In the genomic region with DNA sequence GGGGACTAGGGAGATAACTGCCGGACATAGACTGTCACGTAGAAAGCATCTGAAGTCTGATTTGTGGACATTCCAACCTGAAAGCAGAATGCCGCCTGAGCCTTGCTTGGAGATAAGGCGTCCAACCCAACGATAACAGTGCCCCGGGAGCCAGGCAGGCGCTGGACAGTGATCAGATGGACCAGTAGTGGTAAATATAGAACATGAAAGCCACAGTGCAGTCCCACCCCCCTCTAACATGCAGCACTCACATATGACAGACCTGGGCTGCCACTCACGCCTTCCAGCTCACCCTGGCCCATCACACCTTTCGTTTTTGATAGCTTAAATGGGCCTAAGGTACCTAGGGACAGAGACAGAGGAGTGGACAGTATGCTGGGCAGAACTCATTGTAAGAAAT, we compare ENCODE assay signal across 25 mouse cellular contexts. TPM values are rescaled to one million over a fixed set of nuclear protein-coding genes. Genes with fewer than 3 reads are reported as not detected.
"Had no signal": no experiment of that assay in that cellular context is flagged by ENCODE, and none has a peak within 500 bp of the region (broad histone marks: within the 10 kb centered on the region; RNA-seq: fewer than 3 reads in every experiment).

No protein-coding gene starts in this region.

- H3K4me1 ChIP-seq: limb, embryonic 12.5 days; limb, embryonic 15.5 days; liver, embryonic 13.5 days had no signal

- H3K4me3 ChIP-seq: limb, embryonic 12.5 days; limb, embryonic 15.5 days; liver, embryonic 13.5 days had no signal

- H3K4me2 ChIP-seq: limb, embryonic 12.5 days; limb, embryonic 15.5 days; liver, embryonic 13.5 days; midbrain, embryonic 11.5 days had no signal

- H3K9ac ChIP-seq: limb, embryonic 12.5 days; limb, embryonic 15.5 days; liver, embryonic 13.5 days had no signal

- H3K27ac ChIP-seq: limb, embryonic 12.5 days; limb, embryonic 15.5 days; liver, embryonic 13.5 days had no signal

- H3K36me3 ChIP-seq: limb, embryonic 12.5 days; limb, embryonic 15.5 days; liver, embryonic 13.5 days had no signal

- H3K9me3 ChIP-seq: limb, embryonic 12.5 days; limb, embryonic 15.5 days; liver, embryonic 13.5 days had no signal

- DNase-seq: kidney, postnatal 14 days; kidney, postnatal 4 days; left cerebral cortex, postnatal 4 days; liver, embryonic 13.5 days; lung, adult 2 months; lung, postnatal 14 days; lung, postnatal 4 days; midbrain, embryonic 14.5 days; thymus, postnatal 25 days had no signal

RNA-seq across cellular contexts. Expression of a gene that starts 31.3 kb away (rescaled TPM):
- total RNA-seq: layer of hippocampus, adult 18-20 months; layer of hippocampus, postnatal 14 days; left cerebral cortex, adult 8-10 months; left cerebral cortex, postnatal 14 days; left cerebral cortex, postnatal 4 days; megakaryocyte progenitor cell, adult 5-6 weeks; megakaryocyte-erythroid progenitor cell, adult 5-6 weeks; midbrain, postnatal 0 days had no signal
- polyA plus RNA-seq: kidney, embryonic 16.5 days; limb, embryonic 12.5 days; limb, embryonic 15.5 days; liver, embryonic 13.5 days; liver, embryonic 16.5 days; midbrain, embryonic 11.5 days; midbrain, embryonic 14.5 days; midbrain, postnatal 0 days; neural tube, embryonic 11.5 days; neural tube, embryonic 14.5 days; testis, adult 2 months; thymus, postnatal 0 days had no signal
